Mouse (Mus musculus) heart, postnatal 14 days (tissue): ENCODE results near the gene Nup98. TPM values are rescaled to one million over a fixed set of nuclear protein-coding genes. Genes with fewer than 3 reads are reported as not detected.
A peak's percentile ranks its signal among the peaks of the same experiment; 100 is the strongest.

Experiments
- DNase-seq, 2 experiments: peaks; one replicate each; pipeline ENCODE4 v3.0.0; 2021 to 2022
- intact Hi-C: fragments of 180-260 bp; cut with DNase I; formaldehyde crosslinking; loops from one replicate; pipeline ENCODE4 v1.15.1; 2025
- long read RNA-seq, 2 experiments: library from polyadenylated mRNA; stranded (forward); transcript quantifications; one replicate each; pipeline ENCODE4 v2.0.0; 2021
- total RNA-seq, 2 experiments: library from RNA; stranded (reverse); gene quantifications; 2 replicates each; pipeline ENCODE4 v1.2.3; 2021

Nup98 gene
- 10 to 100 TPM; 31.9 to 34.2 TPM for total RNA-seq
- long read RNA-seq, experiment 1, full-length matches to known transcripts: 6 of 10 reads
- long read RNA-seq, experiment 1, partial matches to known transcripts: 2 of 10 reads
- long read RNA-seq, experiment 1, other reads (novel, unspliced or antisense): 2 of 10 reads
- long read RNA-seq, experiment 2, partial matches to known transcripts: 3 of 8 reads
- long read RNA-seq, experiment 2, other reads (novel, unspliced or antisense): 1 of 8 reads

- DNase-seq: peak; percentile 98 to 99
- intact Hi-C loops: loop anchor here (2.0 kb wide), 1 partner anchor 39 kb away; no protein-coding TSS in a partner anchor
Measured at GRCm38 (mm10) chr7:102209756-102210721, at the start of gene Nup98, which contains the start of gene Pgap2. Gene Nup98 (minus strand): TSS chr7:102210176. Gene Pgap2 (plus strand): TSS chr7:102210208.

GRCm38 (mm10) chr7:102258753-102259152 is 48.8 kb upstream of the Nup98 start:
- no peak for DNase-seq
- intact Hi-C loops: loop anchor here (2.0 kb wide), 1 partner anchor 158 kb away; no protein-coding TSS in a partner anchor

- peak; percentile 80 to 90 for DNase-seq
- intact Hi-C loops: loop anchor here (2.0 kb wide), 1 partner anchor 159 kb away; no protein-coding TSS in a partner anchor
Measured at GRCm38 (mm10) chr7:102258189-102258588, 48.2 kb upstream of the Nup98 start.

- intact Hi-C loops: no loop called here
- DNase-seq: no peak
Measured at GRCm38 (mm10) chr7:102256636-102257035, 46.7 kb upstream of the Nup98 start.

- no peak for DNase-seq
- intact Hi-C loops: no loop called here
Measured at GRCm38 (mm10) chr7:102255954-102256353, 46.0 kb upstream of the Nup98 start, which contains the start of gene Rhog. Gene Rhog (minus strand): TSS chr7:102256054.

GRCm38 (mm10) chr7:102253631-102254030 is 43.7 kb upstream of the Nup98 start:
- no peak for DNase-seq
- intact Hi-C loops: loop anchor here (5.0 kb wide), 1 partner anchor 61 kb away; no protein-coding TSS in a partner anchor

- DNase-seq: peak; percentile 96
- intact Hi-C loops: loop anchor here (2.0 to 5.0 kb wide), 2 partner anchors 28 to 58 kb away; no protein-coding TSS in a partner anchor
Measured at GRCm38 (mm10) chr7:102250631-102251214, 40.7 kb upstream of the Nup98 start.

GRCm38 (mm10) chr7:102249896-102250630 is 40.1 kb upstream of the Nup98 start:
- DNase-seq: peak; percentile 75 to 83
- intact Hi-C loops: loop anchor here (2.0 to 5.0 kb wide), 3 partner anchors 27 to 58 kb away; no protein-coding TSS in a partner anchor

- no peak for DNase-seq
- intact Hi-C loops: loop anchor here (2.0 kb wide), 1 partner anchor 41 kb away; no protein-coding TSS in a partner anchor
Measured at GRCm38 (mm10) chr7:102249531-102249895, 39.5 kb upstream of the Nup98 start.

GRCm38 (mm10) chr7:102248691-102249404 is 38.9 kb upstream of the Nup98 start:
- intact Hi-C loops: loop anchor here (2.0 kb wide), 1 partner anchor 40 kb away; no protein-coding TSS in a partner anchor
- DNase-seq: no peak

- DNase-seq: peak; percentile 42 to 49
- intact Hi-C loops: no loop called here
Measured at GRCm38 (mm10) chr7:102246956-102247797, 37.2 kb upstream of the Nup98 start.

- intact Hi-C loops: no loop called here
- DNase-seq: no peak
Measured at GRCm38 (mm10) chr7:102246265-102246664, 36.3 kb upstream of the Nup98 start.

- intact Hi-C loops: no loop called here
- DNase-seq: peak; percentile 59 to 60
Measured at GRCm38 (mm10) chr7:102245775-102246174, 35.8 kb upstream of the Nup98 start.

GRCm38 (mm10) chr7:102244782-102245535 is 35.0 kb upstream of the Nup98 start:
- intact Hi-C loops: no loop called here
- DNase-seq: peak; percentile 74 to 76

- intact Hi-C loops: no loop called here
- DNase-seq: peak; percentile 44 to 45
Measured at GRCm38 (mm10) chr7:102243870-102244269, 33.9 kb upstream of the Nup98 start.

GRCm38 (mm10) chr7:102242917-102243316 is 32.9 kb upstream of the Nup98 start:
- intact Hi-C loops: no loop called here
- DNase-seq: no peak

- intact Hi-C loops: no loop called here
Measured at GRCm38 (mm10) chr7:102242371-102242770, 32.4 kb upstream of the Nup98 start.

More at GRCm38 (mm10) chr7:102242371-102242770, 32.4 kb upstream of the Nup98 start:
- DNase-seq: no peak
